Mouse (Mus musculus) fat pad, adult 2 months (tissue): Measurements from ENCODE around the gene Scamp5.
"Not testable (repeated sequence)": the region's sequence is repeated elsewhere in the genome, so short reads cannot be mapped to it uniquely, and the experiment has no call there.

Experiments
- DNase-seq: peaks from one replicate; pipeline ENCODE4 v3.0.0-alpha.2; 2011; ENCODE audit warnings: low read depth, low spot score; ENCODE audit errors: extremely low read depth

The Scamp5 gene

DNA sequence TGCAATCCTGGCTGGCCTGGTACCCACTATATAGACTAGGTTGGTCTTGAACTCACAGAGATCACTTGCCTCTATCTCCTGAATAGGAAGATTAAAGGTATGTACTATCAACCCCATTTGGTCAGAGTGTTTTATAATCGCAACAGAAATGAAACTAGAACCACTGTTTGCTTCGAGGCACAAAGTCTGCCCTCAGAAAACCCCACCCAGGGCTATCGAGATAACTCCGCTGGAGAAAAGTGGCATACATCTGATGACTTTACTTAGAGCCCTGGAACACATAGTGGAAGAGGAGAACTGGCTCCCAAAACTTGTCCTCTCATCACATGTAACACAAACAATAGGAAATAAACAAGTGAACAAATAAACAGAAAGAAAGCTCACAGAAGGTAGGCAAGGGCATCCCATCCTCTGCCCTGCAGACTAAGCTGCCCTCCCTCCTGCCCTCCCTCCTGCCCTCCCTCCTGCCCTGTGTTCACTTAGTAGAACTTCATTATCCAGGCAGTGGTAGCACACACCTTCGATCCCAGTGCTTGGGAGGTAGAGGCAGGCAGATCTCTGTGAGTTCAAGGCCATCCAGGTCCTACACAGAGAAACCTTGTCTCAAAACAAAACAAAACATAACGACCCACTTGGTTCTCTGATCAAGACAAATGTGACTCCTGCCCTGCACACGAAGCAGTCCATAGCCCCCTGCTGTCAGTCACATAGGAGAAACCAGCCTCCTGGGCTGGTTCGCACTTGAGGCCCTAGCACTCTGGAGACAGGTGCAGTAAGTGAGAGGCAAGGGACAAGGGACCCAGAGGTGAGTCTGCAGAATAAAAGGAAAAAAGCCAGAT is 15.0 kb downstream of the Scamp5 start:
- no peak for DNase-seq

DNA sequence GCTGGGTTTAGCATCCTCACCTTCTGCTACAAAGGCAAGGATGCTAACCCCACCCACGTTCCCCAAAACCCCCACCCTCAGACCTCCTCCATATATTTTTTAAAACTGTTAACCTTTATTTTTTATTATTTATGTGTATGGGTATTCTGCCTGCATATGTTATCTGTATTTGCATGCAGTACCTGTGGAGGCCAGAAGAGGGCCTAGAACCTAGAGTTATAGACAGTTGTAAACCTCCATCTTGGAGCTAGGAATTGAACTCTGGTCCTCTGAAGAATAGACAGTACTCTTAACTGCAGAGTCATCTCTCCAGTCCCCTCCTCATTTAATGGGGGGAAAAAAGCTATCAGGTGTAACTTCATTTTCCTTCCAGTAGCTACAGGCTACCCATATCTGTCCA is 18.1 kb downstream of the Scamp5 start:
- DNase-seq, result no peak

DNA sequence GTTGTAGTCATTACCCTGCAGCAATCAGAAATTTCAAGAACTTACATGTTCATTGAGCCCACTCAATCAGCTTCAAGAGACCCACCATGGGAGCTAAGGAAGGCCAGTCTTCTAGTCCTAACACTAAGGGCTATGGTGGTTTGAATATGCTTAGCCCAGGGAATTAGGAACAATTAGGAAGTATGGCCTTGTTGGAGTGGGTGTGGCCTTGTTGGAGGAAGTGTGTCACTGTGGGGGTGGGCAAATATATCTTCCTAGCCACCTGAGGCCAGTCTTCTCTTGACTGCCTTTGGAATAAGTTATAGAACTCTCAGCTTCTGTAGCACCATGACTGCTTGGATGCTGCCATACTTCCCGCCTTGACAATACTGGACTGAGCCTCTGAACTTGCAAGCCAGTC is 27.2 kb downstream of the Scamp5 start:
- no peak for DNase-seq

DNA sequence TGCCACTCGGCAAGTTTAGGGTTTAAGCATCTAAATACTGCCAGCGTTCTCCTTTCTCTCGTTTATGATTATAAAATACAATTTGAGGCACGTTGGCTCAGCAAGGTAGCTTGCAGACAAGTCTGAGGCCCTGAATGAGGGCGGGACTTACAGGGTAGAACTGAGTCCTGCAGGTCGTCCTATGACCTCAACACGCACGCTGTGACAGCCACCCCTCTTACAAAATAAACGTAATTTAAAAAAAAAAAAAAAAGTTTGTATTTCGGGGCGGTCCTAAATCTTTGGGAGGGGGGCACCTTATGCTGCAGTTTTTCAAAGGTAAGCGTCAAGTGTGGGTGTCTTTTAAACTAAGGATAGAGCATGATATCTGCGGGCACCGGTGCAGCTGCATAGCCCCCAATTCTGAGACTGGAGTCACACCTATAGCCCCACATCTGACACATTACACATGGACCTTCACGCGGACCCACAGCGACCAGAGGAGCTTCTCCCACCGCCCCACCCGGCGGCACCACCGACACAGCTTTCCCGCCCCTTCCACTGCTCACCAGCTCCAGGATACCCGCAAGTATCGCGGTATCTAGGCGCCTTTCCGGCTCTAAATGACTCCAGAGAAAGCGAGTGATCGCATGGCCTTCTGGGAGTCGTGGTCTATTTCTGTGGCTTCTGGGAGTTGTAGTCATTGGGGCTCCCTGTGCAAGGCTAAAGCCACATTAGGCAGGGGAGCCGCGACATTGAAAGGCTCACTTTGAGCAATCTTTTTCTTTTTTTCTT is 28.2 kb downstream of the Scamp5 start, which contains the start of gene Ppcdc:
Ppcdc (minus strand) TSS at position 603 of the 774 bp plus-strand sequence.
- DNase-seq, result peak; percentile 78

DNA sequence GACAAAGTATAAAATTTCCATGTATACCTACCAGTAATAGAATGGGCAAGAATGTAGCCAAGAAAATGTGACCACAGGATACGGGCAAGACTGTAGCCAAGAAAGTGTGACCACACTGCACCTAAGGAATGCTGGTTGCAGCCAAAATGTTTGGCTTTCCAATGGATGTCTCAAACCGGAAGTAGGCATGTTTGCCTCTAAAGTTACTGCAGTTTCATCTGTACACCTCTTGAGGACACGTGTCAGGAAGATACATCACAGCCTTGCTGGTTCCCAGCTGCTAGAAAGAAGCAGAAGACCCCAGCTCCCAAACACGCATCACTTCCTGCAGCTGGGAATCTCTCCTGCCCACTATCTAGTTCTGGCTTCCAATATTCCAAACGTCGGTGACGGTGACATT is 28.8 kb downstream of the Scamp5 start:
- DNase-seq, result no peak

DNA sequence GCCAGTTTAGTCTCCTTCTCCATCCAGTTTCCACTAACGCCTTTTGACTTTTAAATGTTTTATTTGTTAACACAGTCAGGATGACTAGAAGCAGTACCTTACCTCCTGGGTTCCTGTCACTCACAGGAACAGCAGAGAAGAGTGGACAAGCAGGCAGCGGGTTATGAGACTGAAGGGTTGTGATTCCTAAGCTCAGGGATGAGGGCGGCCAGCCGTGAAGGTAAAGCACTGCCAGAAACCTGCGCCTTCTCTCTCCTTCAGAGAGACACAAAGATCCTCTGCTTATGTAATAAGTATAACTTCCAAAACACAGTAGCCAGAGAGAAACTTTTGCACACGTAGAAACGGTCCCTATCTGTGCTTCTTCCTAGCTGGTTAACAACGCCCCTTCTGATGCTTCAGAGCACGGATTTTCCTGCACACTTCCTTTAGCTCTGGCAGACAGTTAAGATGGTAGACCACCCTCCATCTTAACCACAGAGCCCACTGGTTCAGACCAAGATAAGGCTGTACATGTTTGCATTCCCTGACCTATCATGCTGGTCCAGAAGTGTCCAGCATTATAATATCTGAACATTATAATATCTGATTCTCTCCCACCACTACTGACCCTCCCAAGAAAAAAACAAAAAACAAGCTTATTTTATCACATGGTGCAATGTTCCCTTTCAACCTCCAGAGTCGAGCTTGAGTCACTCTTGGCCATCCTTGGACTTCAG is 29.8 kb downstream of the Scamp5 start:
- no peak for DNase-seq

DNA sequence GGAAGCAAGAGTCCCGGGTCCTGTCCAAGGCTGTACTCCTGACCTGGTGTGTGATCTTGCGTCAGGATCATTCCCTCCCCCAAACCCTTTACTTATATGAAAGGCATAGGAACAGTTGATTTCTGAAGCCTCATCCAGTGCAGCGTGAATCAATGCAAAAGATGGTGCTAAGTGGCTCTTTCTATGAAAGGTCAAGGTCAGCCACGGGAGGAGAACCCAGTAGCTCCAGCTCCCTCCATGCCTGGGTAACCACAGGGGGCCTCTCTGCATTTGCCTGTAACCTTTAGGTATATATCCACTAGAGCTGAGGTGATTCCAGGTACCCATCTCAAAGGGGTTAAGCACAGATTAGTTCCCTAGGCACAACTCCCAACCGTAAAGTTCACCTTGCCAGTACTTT is 31.7 kb downstream of the Scamp5 start:
- DNase-seq, result no peak

DNA sequence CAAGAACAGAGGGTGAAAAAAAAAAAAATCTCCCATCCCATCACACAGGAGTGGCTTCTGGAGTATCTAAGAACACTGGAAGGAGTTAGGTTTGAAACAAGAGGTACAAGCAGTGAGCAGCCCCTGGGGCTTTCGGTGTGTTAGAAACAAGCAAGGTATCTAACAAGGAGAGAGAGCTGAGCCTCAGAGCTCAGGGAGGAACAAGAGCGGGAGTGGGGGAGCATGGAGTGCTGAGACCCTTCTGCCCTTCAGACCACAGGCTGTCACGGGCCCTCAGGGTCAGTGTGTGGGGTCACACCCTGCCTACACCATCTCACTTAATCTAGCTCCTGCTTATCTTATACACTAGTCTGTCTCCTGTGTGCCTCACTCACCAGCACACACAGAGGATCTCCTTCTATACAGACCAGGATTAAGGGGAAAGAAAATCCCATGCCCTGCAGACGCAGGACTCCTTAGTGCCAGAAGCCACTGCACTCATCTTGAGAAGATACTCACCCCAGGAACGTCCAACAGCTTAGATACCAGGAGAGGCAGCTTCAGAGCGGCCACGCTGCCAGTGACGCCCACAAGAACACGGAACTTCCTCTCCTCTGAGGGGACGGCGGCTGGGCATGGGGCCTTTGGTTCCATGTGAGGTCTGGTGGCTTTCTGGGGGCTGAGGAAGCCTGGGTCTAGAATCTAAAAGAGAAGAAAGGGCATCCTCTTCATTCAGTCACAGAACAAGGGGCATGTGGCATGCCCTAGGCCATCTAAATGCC is 33.3 kb downstream of the Scamp5 start:
- no peak for DNase-seq

DNA sequence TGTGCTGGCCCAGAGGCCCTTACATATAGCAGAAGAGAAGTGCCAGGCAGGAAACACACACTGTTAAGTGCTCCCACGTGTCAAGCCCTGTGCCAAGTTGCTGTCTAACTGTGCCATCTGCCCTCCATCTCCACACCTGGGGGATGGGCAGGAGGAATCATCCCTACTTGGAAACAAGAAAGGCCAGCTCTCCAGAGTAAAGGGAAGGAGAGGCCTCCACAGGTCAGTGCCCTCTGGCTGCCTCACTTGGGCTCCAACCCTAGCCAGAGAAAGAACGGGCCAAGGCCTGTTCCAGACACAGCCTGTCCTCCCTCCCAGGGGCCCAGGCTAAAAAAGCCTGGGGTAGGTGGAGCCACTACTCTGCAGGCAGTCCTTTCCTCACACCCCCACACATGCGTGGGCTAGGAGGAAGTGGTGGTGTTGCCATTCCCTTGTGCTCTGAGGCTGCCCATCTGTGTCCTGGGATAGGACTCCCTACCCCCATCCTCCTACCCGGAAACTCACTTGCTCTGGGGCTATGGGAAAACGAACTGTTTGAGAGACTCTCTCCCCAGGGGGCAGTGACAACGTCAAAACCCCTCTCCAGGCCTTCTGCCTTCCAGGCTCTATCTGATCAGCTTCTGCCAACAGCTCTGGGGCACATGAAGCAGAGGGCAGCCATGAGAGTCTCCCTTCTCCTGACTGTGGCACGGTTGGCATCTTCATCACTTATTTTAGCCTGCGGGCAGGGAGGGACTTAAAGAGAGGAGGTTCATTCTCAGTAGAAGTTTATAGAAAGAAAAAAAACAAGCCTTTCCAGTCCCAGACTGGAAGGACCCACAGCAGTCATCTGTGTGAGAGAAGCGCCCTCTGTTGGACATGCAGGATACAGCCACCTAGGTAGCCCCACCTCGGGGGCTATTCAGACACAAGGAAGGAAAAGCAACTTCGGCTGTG is 34.5 kb downstream of the Scamp5 start:
- DNase-seq, result peak; percentile 99

DNA sequence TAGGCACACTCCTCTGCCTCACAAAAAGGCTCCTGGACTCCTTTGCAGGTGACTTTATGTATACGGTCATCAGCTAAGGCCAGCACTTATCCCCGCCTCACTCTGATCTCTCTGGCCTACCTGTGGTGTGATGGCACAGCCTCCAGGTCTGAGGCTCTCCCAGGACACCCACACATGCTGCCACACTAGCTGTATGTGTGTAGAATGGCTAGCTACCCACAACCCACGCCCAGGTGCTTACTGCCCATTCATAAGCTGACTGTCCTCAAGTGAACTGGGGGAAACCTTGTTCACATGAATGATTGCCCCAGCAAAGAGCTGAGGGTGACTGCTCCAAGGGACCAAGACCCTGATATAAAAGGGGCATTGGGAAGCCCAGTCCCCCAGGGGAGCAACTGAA is 35.4 kb downstream of the Scamp5 start:
- DNase-seq, result peak; percentile 65

DNA sequence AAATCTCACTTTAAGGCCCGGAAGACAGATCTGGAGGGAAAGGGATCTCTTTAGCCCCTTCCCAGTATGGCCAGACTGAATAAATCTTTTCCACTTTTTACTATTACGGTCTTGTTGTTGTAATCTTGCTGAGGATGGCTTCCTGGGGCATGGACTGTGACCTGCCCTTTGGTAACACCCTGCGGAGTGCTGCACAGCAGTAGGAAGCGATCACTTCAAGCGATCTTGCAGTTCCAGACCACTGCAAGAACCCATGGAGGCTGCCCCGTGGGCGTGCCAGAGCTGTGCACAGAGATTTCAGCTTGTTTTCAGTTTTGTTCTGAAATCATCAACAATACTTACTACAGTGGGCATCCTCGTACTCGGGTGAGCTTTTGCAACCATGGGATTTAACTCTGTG is 36.7 kb downstream of the Scamp5 start:
- DNase-seq, result no peak

DNA sequence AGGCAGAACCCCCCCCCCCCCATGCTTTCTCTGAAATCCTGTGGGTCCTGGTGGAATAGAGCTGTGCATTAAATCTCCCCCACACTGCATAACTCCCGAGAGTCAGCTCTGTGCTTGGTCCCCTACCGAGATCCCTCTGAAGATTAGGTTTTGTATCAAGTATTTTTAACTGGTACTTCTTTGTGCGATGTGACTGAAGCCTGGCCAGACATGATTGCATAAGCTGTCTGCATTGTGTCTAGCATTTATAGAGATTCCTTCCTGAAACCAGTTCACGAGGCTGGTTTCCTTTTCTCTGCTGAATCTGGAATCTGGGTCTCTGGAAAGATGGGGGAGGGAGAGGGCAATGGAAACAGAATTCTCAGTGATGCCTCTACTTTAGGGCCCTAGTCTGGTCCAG is 39.5 kb downstream of the Scamp5 start:
- no peak for DNase-seq

DNA sequence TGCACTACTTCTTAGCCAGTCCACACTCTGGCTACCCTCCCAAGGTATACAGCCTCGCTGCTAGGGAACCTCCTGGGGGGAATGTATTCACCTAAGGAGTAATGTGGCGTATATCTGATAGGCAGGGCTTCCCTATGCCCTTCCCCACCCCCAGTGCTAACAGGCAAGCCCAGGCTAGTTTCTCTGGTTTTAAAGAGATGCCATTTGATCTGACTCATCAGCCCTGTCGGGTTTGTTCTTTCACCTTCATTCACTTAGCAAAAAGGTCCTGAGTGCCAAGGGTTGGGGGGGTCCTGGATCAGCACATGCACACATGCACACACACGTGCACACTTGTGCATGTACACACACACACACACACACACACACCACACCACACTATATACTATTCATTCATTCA is 39.9 kb downstream of the Scamp5 start:
- no peak for DNase-seq

DNA sequence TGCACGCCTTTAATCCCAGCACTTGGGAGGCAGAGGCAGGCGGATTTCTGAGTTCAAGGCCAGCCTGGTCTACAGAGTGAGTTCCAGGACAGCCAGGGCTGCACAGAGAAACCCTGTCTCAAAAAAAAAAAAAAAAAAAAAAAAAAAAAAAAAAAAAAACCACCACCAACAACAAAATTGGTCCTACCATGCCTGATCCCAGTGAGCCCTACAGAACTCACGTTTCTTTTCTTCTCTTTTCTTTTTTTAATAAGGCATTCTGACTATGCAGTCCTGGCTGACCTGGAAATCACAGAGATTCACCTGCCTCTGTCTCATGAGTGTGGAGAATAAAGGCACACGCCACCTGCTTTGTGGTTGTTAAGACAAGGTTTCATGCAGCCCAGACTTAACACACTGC is 40.7 kb downstream of the Scamp5 start:
- not testable (repeated sequence) for DNase-seq

DNA sequence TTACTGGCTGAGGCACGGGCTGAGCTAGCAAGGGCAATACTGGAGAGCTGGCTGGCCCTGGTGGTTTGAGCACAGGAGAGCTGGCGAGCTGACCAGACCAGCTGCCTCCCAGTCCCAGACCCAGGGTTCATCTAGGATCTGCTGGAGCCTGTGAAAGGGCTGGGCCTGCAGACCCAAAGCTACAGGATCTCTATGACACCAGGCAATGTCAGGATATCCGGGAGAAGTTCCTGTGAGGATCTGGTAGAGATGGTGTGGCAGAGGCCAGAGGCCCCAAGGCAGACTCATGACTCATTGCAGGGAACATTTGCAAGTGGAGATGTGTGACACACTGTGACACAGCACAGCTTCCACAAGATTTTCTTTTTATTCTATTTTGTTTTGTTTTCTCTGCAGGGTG is 42.7 kb downstream of the Scamp5 start:
- DNase-seq, result no peak

DNA sequence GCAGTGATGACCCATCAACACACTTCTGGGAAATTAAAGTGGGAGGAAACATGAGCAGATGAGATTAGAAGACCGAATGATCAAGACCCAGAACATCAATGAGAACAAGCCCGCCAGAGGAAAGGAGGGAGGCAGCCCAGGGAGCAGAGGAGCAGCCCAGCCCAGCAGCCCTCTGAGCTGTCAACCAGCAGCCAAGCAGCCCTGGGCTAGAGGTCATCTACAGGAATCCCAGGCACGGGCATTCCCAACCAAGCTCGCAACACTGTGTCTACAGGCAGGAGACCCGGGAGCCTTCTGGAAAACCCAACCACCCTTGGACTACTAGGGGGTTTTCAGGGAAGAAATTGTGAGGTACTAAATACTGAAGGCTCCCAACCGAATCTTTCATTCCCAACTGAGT is 43.8 kb downstream of the Scamp5 start:
- DNase-seq, result no peak

DNA sequence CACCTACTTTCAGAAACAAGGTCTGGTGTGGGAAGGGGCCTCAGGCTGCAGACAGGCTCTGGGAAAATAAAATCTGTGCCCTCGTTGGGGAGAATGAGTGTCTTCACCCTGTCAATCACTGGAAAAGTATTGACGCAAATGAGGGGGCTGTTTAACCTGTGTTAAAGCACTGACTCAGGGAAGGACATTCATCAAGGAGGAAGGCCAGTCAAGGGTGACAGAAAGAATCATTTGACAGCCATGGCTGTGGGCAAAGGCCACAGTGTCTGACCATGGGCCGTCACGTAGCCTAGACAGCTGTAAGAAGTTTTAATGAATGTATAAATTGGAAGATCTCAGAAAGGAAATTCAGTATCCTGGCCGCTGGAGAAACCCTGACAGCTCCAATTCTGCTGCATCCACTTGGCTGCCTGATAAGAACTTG is 46.2 kb downstream of the Scamp5 start:
- DNase-seq, result no peak

DNA sequence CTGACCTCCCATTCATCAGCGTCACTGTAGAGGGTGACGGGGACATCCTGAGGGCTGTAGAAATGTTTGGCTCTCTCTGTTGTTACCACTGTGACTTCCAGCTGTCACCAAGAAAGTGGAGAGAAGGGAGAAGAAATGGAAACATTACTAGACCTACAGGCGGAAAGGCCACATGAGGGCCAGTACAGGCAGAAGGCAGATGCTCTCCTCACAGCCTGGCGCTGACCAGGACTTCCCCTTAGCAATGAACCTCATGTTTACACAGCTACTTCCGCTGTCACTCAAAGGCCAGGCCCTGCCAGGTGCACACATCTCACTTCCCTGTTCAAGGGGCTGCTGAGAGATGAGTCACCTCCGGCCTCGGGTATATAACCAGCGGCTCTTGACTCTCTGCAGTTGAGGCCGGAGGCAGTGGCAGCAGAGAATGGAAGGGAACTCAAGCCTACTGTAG is 46.7 kb downstream of the Scamp5 start:
- DNase-seq, result no peak

DNA sequence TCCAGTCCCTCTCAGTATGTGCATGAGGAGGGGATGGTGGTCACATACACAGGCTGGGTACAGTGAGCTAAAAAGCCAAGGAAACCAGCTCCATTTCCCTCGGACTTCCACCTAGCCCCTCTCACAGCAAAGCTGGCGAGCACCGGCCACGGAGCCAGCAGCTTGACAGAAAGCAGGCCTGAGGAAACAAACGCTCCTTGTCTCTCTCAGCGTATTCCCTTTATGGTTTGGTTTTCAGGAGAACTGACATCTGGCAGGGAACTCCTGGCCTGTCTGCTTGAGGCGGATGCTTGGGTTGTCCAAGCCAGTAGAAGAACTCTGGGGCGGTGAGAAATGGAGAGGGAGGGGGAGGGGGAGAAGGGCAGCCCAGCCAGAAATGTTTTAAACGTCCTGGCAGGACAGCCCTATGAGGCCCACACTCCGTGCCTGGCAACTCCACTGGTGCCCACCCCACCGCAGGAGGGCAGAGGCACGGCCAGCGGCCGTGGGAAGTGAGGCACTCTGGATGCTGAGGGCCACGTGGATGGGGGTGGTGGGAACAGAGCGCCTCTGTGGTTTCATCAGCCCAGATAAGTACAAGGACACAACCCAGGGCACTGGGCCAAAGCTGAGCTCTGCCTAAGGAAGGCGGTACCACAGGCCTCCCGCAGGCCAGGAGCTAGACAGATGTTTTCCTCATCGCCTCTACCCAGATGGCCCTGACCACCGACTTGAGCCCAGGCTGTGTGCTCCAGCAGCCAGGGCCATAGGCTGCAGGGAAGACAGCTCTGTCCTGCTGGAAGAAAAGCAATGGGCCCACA is 47.3 kb downstream of the Scamp5 start:
- DNase-seq, result peak; percentile 78
